Comparison of ENCODE assay signal across 27 mouse cellular contexts in the genomic region with DNA sequence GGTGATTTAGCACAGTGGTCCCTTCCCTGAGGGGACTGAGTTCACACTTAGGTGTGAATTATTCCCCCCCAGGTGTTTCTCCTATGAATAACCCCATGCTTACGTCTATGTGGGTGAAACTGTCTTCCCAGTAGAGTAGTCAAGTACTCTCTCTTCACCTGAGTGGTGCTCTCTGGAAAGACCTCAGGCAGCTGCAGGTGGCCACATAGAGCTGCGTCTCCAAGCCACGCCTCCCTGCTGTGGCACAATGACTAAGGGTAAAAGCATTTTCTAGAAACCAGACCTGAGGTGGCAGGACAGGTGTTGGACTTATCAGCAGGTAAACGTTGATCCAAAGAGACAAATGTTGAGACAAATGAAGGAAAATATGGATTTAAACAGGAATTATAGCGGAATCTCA.
A peak's percentile ranks its signal among the peaks of the same experiment; 100 is the strongest.
DNase-seq lines count a peak whose midpoint lies in the region; ATAC-seq and TF ChIP-seq lines count a peak whose summit lies in the region.
"Had no signal": no experiment of that assay in that cellular context is flagged by ENCODE, and none has a peak within 500 bp of the region (broad histone marks: within the 10 kb centered on the region; RNA-seq: fewer than 3 reads in every experiment).

No protein-coding gene starts in this region.

- 0 out of 2 replicates have a peak, but pooled peaks have one; percentile 33 for ATAC-seq in intestine, postnatal 0 days
- ATAC-seq in lung, embryonic 14.5 days (ENCODE audit: insufficient read depth) = no peak
- peak; percentile 33; the same call in 1 of the 2 replicates for ATAC-seq in stomach, embryonic 16.5 days (ENCODE audit: insufficient read depth, low FRiP score)
- no peak for ATAC-seq in erythroid progenitor cell, adult 5-6 weeks (replicated peaks; ENCODE audit: low FRiP score, poor library complexity, severe bottlenecking)
- no peak for ATAC-seq in midbrain, embryonic 14.5 days (ENCODE audit: low FRiP score, low TSS enrichment)
- ATAC-seq: forebrain, embryonic 15.5 days; hindbrain, embryonic 16.5 days; liver, embryonic 12.5 days; liver, postnatal 0 days; midbrain, embryonic 13.5 days had no signal

- peak; percentile 49 for DNase-seq in lung, embryonic 14.5 days
- DNase-seq in lung, postnatal 14 days = peak; percentile 17
- DNase-seq in left cerebral cortex, adult 2 months (ENCODE audit: extremely low spot score in 1 of 2, low spot score in 2 of 2) = no peak
- DNase-seq in midbrain, embryonic 14.5 days = no peak
- DNase-seq: adrenal gland, adult 8-10 months; cerebellum, adult 8-10 months; cerebellum, postnatal 25 days; gastrocnemius, postnatal 25 days; heart, adult 2 months; heart, postnatal 10 days; kidney, adult 9 months; kidney, postnatal 10 days; left cerebral cortex, postnatal 4 days; liver, postnatal 0 days; right cerebral cortex, postnatal 14 days; thymus, adult 2 months; thymus, postnatal 36 days had no signal

- WGBS in intestine, postnatal 0 days = 53% methylated on average over 5 of the region's 5 CpGs
- 55% methylated on average over 5 of the region's 5 CpGs for WGBS in lung, embryonic 14.5 days
- 59% methylated on average over 5 of the region's 5 CpGs for WGBS in stomach, embryonic 16.5 days
- WGBS in midbrain, embryonic 14.5 days = 80% methylated on average over 5 of the region's 5 CpGs

- H3K9me3 ChIP-seq in intestine, postnatal 0 days (ENCODE audit: control insufficient read depth) = no peaks in the 10 kb centered on the region
- H3K9me3 ChIP-seq in lung, embryonic 14.5 days (ENCODE audit: low read depth, low read length) = no peaks in the 10 kb centered on the region
- H3K9me3 ChIP-seq in stomach, embryonic 16.5 days (replicated peaks; ENCODE audit: control insufficient read depth, low read length) = 0 out of 2 replicates have a peak, but pooled peaks cover 3% of the 10 kb centered on the region
- no peaks in the 10 kb centered on the region for H3K9me3 ChIP-seq in midbrain, embryonic 14.5 days (ENCODE audit: control insufficient read depth, low read length)
- H3K9me3 ChIP-seq: forebrain, embryonic 15.5 days; heart, embryonic 13.5 days; hindbrain, embryonic 10.5 days; liver, embryonic 12.5 days; midbrain, embryonic 13.5 days had no signal

- no peaks in the 10 kb centered on the region for H3K27me3 ChIP-seq in intestine, postnatal 0 days (replicated peaks; ENCODE audit: control insufficient read depth, insufficient read depth, low read length)
- no peaks in the 10 kb centered on the region for H3K27me3 ChIP-seq in lung, embryonic 14.5 days (ENCODE audit: insufficient read depth, low read length)
- H3K27me3 ChIP-seq in stomach, embryonic 16.5 days (ENCODE audit: control insufficient read depth, insufficient read depth, low read length) = no peaks in the 10 kb centered on the region
- no peaks in the 10 kb centered on the region for H3K27me3 ChIP-seq in midbrain, embryonic 14.5 days (ENCODE audit: control insufficient read depth, insufficient read depth, low read length)
- H3K27me3 ChIP-seq: CH12.LX; forebrain, embryonic 15.5 days; heart, embryonic 13.5 days; liver, embryonic 12.5 days; midbrain, embryonic 13.5 days had no signal

- no peak overlapping the region for H3K27ac ChIP-seq in intestine, postnatal 0 days (ENCODE audit: low read depth, low read length)
- H3K27ac ChIP-seq in lung, embryonic 14.5 days (ENCODE audit: low read depth) = no peak overlapping the region
- H3K27ac ChIP-seq in stomach, embryonic 16.5 days (ENCODE audit: low read length) = no peak overlapping the region
- no peak overlapping the region for H3K27ac ChIP-seq in left cerebral cortex, adult 2 months
- H3K27ac ChIP-seq in midbrain, embryonic 14.5 days (replicated peaks; ENCODE audit: low read depth, low read length) = no peak overlapping the region
- H3K27ac ChIP-seq: forebrain, embryonic 15.5 days; heart, adult 2 months; heart, embryonic 13.5 days; hindbrain, embryonic 10.5 days; liver, embryonic 12.5 days; midbrain, embryonic 13.5 days had no signal

- H3K36me3 ChIP-seq in intestine, postnatal 0 days (ENCODE audit: control insufficient read depth, insufficient read depth) = no peaks in the 10 kb centered on the region
- H3K36me3 ChIP-seq in lung, embryonic 14.5 days (ENCODE audit: insufficient read depth) = no peaks in the 10 kb centered on the region
- no peaks in the 10 kb centered on the region for H3K36me3 ChIP-seq in stomach, embryonic 16.5 days (ENCODE audit: control insufficient read depth, insufficient read depth, low read length)
- H3K36me3 ChIP-seq in midbrain, embryonic 14.5 days (ENCODE audit: control insufficient read depth, insufficient read depth, low read length) = no peaks in the 10 kb centered on the region
- H3K36me3 ChIP-seq: forebrain, embryonic 15.5 days; heart, embryonic 13.5 days; hindbrain, embryonic 10.5 days; liver, embryonic 12.5 days; midbrain, embryonic 13.5 days had no signal

- no peak overlapping the region for H3K4me3 ChIP-seq in intestine, postnatal 0 days (ENCODE audit: low read depth, low read length)
- no peak overlapping the region for H3K4me3 ChIP-seq in lung, embryonic 14.5 days (ENCODE audit: low read depth, low read length)
- no peak overlapping the region for H3K4me3 ChIP-seq in stomach, embryonic 16.5 days (replicated peaks; ENCODE audit: low read length)
- H3K4me3 ChIP-seq in left cerebral cortex, adult 2 months = no peak overlapping the region
- H3K4me3 ChIP-seq in midbrain, embryonic 14.5 days (replicated peaks; ENCODE audit: low read depth, low read length) = no peak overlapping the region
- H3K4me3 ChIP-seq: forebrain, embryonic 15.5 days; heart, adult 2 months; heart, embryonic 13.5 days; hindbrain, embryonic 10.5 days; liver, embryonic 12.5 days; midbrain, embryonic 13.5 days had no signal

- no peak overlapping the region for H3K9ac ChIP-seq in intestine, postnatal 0 days (ENCODE audit: low read depth, low read length)
- H3K9ac ChIP-seq in lung, embryonic 14.5 days = no peak overlapping the region
- no peak overlapping the region for H3K9ac ChIP-seq in stomach, embryonic 16.5 days (ENCODE audit: low read length)
- no peak overlapping the region for H3K9ac ChIP-seq in midbrain, embryonic 14.5 days (replicated peaks; ENCODE audit: low read length)
- H3K9ac ChIP-seq: forebrain, embryonic 15.5 days; heart, embryonic 13.5 days; liver, embryonic 12.5 days; liver, postnatal 0 days; midbrain, embryonic 13.5 days had no signal

- H3K4me1 ChIP-seq in intestine, postnatal 0 days (replicated peaks; ENCODE audit: control insufficient read depth, insufficient read depth, low read length) = no peaks in the 10 kb centered on the region
- H3K4me1 ChIP-seq in lung, embryonic 14.5 days (ENCODE audit: insufficient read depth) = no peaks in the 10 kb centered on the region
- H3K4me1 ChIP-seq in stomach, embryonic 16.5 days (ENCODE audit: control insufficient read depth, insufficient read depth, low read length) = 0 out of 2 replicates have a peak, but pooled peaks cover 3% of the 10 kb centered on the region
- no peaks in the 10 kb centered on the region for H3K4me1 ChIP-seq in midbrain, embryonic 14.5 days (ENCODE audit: control insufficient read depth, insufficient read depth, low read length)
- H3K4me1 ChIP-seq: forebrain, embryonic 15.5 days; heart, embryonic 13.5 days; hindbrain, embryonic 10.5 days; liver, embryonic 12.5 days; midbrain, embryonic 13.5 days had no signal

- no peak overlapping the region for H3K4me2 ChIP-seq in intestine, postnatal 0 days (replicated peaks; ENCODE audit: low read depth)
- no peak overlapping the region for H3K4me2 ChIP-seq in lung, embryonic 14.5 days
- H3K4me2 ChIP-seq in stomach, embryonic 16.5 days (ENCODE audit: low read depth, low read length) = no peak overlapping the region
- no peak overlapping the region for H3K4me2 ChIP-seq in midbrain, embryonic 14.5 days (ENCODE audit: low read length)
- H3K4me2 ChIP-seq: forebrain, embryonic 15.5 days; heart, embryonic 13.5 days; liver, embryonic 12.5 days; midbrain, embryonic 13.5 days had no signal

- intact Hi-C loops in left cerebral cortex, adult 2 months (cut with DNase I) = no loop called here

- no peak for TF ChIP-seq CTCF in intestine, postnatal 0 days (IDR thresholded peaks at IDR 0.05; ENCODE audit: low read depth)
- no peak for TF ChIP-seq CTCF in lung, embryonic 14.5 days (IDR thresholded peaks at IDR 0.05; ENCODE audit: low read depth)
- no peak for TF ChIP-seq CTCF in left cerebral cortex, adult 2 months (IDR thresholded peaks at IDR 0.05)

Comparison
In these comparisons a context has a peak if more than half of its experiments do, and no peak if none do; other contexts are left out.
1. ATAC-seq: peak in intestine, postnatal 0 days (single experiment) and stomach, embryonic 16.5 days (single experiment); none in lung, embryonic 14.5 days (single experiment), erythroid progenitor cell, adult 5-6 weeks (single experiment) and midbrain, embryonic 14.5 days (single experiment).
2. DNase-seq: peak in lung, embryonic 14.5 days (single experiment) and lung, postnatal 14 days (single experiment); none in left cerebral cortex, adult 2 months (0 of 2) and midbrain, embryonic 14.5 days (single experiment).